Mouse (Mus musculus): ENCODE measurements around the gene Bco1. TPM values are rescaled to one million over a fixed set of nuclear protein-coding genes. Genes with fewer than 3 reads are reported as not detected.

Gene Bco1
- polyA plus RNA-seq, 1 experiment, result 1.4 TPM

- no peak for TF ChIP-seq CTCF (IDR thresholded peaks at IDR 0.05; ENCODE audit: extremely low read depth, insufficient read length, insufficient replicate concordance, low read depth, low read length)
- TF ChIP-seq POLR2A (IDR thresholded peaks at IDR 0.05; ENCODE audit: low read depth, low read length), result no peak
- Histone ChIP-seq H3K27me3 (ENCODE audit: control insufficient read depth, insufficient read depth, low read length) (no peaks in the 10 kb centered on the region), H3K27ac (ENCODE audit: insufficient read depth, low read depth, low read length) (no peak overlapping the region), H3K4me1 (ENCODE audit: control insufficient read depth, insufficient read depth, insufficient read length, low read length) (no peaks in the 10 kb centered on the region), H3K4me3 (ENCODE audit: low read depth, low read length) (no peak overlapping the region), H3K36me3 (ENCODE audit: control insufficient read depth, insufficient read depth, low read length) (no peaks in the 10 kb centered on the region)
- WGBS, result 64% methylated on average over 7 of the region's 7 CpGs
Measured at GRCm38 (mm10) chr8:117059021-117059420, 36.6 kb upstream of the Bco1 start.

- no peaks in the 10 kb centered on the region for H3K4me1 ChIP-seq (ENCODE audit: control insufficient read depth, insufficient read depth, insufficient read length, low read length)
- no peaks in the 10 kb centered on the region for H3K36me3 ChIP-seq (ENCODE audit: control insufficient read depth, insufficient read depth, low read length)
- H3K27ac ChIP-seq (ENCODE audit: insufficient read depth, low read depth, low read length), result no peak overlapping the region
- no peak overlapping the region for H3K4me3 ChIP-seq (ENCODE audit: low read depth, low read length)
- no peaks in the 10 kb centered on the region for H3K27me3 ChIP-seq (ENCODE audit: control insufficient read depth, insufficient read depth, low read length)
- WGBS, result 73% methylated on average over 13 of the region's 13 CpGs
- no peak for TF ChIP-seq CTCF (IDR thresholded peaks at IDR 0.05; ENCODE audit: extremely low read depth, insufficient read length, insufficient replicate concordance, low read depth, low read length)
- no peak for TF ChIP-seq POLR2A (IDR thresholded peaks at IDR 0.05; ENCODE audit: low read depth, low read length)
Measured at GRCm38 (mm10) chr8:117060306-117060705, 35.3 kb upstream of the Bco1 start.

DNA sequence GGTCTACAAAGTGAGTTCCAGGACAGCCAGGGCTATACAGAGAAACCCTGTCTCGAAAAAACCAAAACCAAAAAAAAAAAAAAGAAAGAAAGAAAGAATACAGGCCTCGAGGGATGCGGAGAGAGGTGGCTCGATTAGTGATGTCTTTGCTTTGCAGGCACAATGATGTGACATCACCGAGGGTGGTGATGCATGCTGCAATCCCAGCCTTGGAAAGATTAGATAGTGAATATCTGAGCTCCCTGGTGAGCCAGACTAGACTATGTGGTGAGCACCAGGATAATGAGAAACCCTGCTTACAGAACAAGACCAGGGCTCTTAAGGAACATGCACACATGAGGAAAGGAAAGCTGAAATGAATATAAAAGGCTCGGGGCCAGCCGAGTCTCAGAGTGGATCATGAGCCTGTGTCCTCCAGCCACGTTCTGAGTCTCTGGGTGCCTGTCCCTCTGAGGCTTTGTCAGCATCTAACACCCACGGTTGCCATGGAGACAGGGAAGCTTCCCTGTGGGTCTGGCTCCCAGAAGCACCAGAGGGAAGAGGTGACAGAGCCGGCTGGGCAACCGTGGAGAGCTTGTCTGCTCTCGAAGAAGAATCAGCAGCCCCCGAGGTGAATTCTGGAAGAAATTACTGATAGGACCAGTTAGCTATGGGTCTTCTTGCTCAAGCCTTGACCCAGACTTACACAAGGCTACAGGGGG is 34.3 kb upstream of the Bco1 start:
- Histone ChIP-seq H3K4me1 (ENCODE audit: control insufficient read depth, insufficient read depth, insufficient read length, low read length) (no peaks in the 10 kb centered on the region), H3K4me3 (ENCODE audit: low read depth, low read length) (no peak overlapping the region), H3K27me3 (ENCODE audit: control insufficient read depth, insufficient read depth, low read length) (0 out of 2 replicates have a peak, but pooled peaks cover 4% of the 10 kb centered on the region), H3K36me3 (ENCODE audit: control insufficient read depth, insufficient read depth, low read length) (no peaks in the 10 kb centered on the region), H3K27ac (ENCODE audit: insufficient read depth, low read depth, low read length) (no peak overlapping the region)
- TF ChIP-seq CTCF (IDR thresholded peaks at IDR 0.05; ENCODE audit: extremely low read depth, insufficient read length, insufficient replicate concordance, low read depth, low read length) (no peak), POLR2A (IDR thresholded peaks at IDR 0.05; ENCODE audit: low read depth, low read length) (no peak)
- WGBS, result 68% methylated on average over 13 of the region's 13 CpGs

DNA sequence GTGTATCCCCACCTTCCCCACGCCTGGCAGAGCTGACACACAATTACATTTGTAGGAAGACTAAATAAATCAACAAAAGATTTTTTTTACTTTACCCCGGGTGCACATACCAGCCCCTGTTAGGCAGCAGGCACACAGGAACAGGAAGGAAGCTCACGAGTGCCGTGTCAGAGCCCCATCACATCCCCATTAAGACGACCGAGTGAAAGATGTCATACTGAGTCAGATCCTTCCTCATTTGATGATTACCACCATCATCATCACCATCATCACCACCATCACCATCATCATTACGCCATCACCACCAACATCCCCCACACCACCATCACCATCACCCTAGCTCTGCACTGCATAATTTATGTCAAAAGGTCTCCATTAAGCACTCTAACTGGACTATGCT is 28.7 kb upstream of the Bco1 start:
- Histone ChIP-seq H3K36me3 (ENCODE audit: control insufficient read depth, insufficient read depth, low read length) (no peaks in the 10 kb centered on the region), H3K4me3 (ENCODE audit: low read depth, low read length) (no peak overlapping the region), H3K4me1 (ENCODE audit: control insufficient read depth, insufficient read depth, insufficient read length, low read length) (no peaks in the 10 kb centered on the region), H3K27ac (ENCODE audit: insufficient read depth, low read depth, low read length) (no peak overlapping the region), H3K27me3 (ENCODE audit: control insufficient read depth, insufficient read depth, low read length) (0 out of 2 replicates have a peak, but pooled peaks cover 4% of the 10 kb centered on the region)
- WGBS, result 70% methylated on average over 7 of the region's 7 CpGs
- TF ChIP-seq CTCF (IDR thresholded peaks at IDR 0.05; ENCODE audit: extremely low read depth, insufficient read length, insufficient replicate concordance, low read depth, low read length) (no peak), POLR2A (IDR thresholded peaks at IDR 0.05; ENCODE audit: low read depth, low read length) (no peak)

DNA sequence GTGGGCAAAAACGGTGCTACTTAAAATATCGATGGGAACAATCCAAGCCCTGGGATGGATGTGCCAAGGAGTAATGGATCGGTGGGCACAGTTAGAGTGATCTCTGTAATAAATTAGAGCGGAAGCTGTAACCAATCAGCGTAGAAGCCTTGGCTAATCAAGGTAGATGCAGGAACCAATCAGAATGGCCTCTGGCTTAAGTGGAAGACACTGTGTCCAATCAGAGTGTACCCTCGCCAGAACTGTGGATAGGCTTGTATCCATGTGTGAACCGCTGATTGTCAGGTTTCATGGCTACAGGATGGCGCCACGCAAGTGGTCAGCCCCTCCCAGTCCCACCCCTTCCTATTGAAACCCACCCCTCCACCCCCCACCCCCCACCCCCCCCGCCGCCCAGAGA is 28.3 kb upstream of the Bco1 start:
- H3K4me1 ChIP-seq (ENCODE audit: control insufficient read depth, insufficient read depth, insufficient read length, low read length), result no peaks in the 10 kb centered on the region
- H3K27ac ChIP-seq (ENCODE audit: insufficient read depth, low read depth, low read length), result no peak overlapping the region
- no peaks in the 10 kb centered on the region for H3K36me3 ChIP-seq (ENCODE audit: control insufficient read depth, insufficient read depth, low read length)
- H3K27me3 ChIP-seq (ENCODE audit: control insufficient read depth, insufficient read depth, low read length), result 0 out of 2 replicates have a peak, but pooled peaks cover 4% of the 10 kb centered on the region
- TF ChIP-seq CTCF (IDR thresholded peaks at IDR 0.05; ENCODE audit: extremely low read depth, insufficient read length, insufficient replicate concordance, low read depth, low read length), result no peak
- TF ChIP-seq POLR2A (IDR thresholded peaks at IDR 0.05; ENCODE audit: low read depth, low read length), result no peak
- H3K4me3 ChIP-seq (ENCODE audit: low read depth, low read length), result no peak overlapping the region
- WGBS, result 78% methylated on average over 11 of the region's 11 CpGs

DNA sequence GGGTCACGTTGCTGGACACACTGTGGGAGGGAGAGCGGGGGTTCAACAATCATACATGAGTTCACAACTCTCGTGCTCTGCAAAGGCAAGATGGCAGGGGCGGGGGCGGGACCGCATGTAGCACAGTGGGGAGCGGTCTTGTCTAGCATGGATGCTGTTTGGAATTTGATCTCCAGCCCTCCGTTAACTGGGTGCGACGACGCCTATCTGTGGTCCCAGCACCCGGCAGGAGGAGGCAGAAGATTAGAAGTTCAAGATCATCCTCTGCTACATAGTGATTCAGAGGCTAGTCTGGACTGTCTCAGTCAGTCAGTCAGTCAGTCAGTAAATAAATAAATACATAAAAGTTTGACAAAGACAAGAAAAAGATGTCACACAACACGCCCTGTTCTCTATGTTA is 27.4 kb upstream of the Bco1 start:
- Histone ChIP-seq H3K27me3 (ENCODE audit: control insufficient read depth, insufficient read depth, low read length) (0 out of 2 replicates have a peak, but pooled peaks cover 4% of the 10 kb centered on the region), H3K4me3 (ENCODE audit: low read depth, low read length) (no peak overlapping the region), H3K4me1 (ENCODE audit: control insufficient read depth, insufficient read depth, insufficient read length, low read length) (no peaks in the 10 kb centered on the region), H3K36me3 (ENCODE audit: control insufficient read depth, insufficient read depth, low read length) (no peaks in the 10 kb centered on the region), H3K27ac (ENCODE audit: insufficient read depth, low read depth, low read length) (no peak overlapping the region)
- TF ChIP-seq POLR2A (IDR thresholded peaks at IDR 0.05; ENCODE audit: low read depth, low read length), result no peak
- WGBS, result 61% methylated on average over 13 of the region's 13 CpGs

DNA sequence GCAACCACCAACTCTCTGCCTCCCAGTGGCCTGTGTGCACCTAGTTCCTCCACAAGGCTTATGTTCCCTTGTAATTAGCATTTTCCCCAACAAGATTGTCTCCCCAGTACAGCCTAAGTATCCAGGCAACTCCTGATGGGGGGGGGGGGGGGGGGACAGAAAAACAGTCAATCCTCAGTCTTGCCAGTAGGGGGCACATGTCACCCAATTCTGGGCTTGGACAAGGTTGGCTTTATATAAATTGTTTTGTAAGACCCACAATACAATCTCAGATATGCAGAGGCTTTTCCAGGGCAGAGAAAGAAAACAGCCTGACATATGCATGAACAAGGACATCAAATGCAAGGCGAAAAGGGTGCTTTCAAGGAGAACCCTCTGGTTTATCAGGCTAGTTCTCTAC is 25.9 kb upstream of the Bco1 start:
- Histone ChIP-seq H3K36me3 (ENCODE audit: control insufficient read depth, insufficient read depth, low read length) (no peaks in the 10 kb centered on the region), H3K4me3 (ENCODE audit: low read depth, low read length) (no peak overlapping the region), H3K4me1 (ENCODE audit: control insufficient read depth, insufficient read depth, insufficient read length, low read length) (no peaks in the 10 kb centered on the region), H3K27ac (ENCODE audit: insufficient read depth, low read depth, low read length) (no peak overlapping the region), H3K27me3 (ENCODE audit: control insufficient read depth, insufficient read depth, low read length) (0 out of 2 replicates have a peak, but pooled peaks cover 4% of the 10 kb centered on the region)
- TF ChIP-seq CTCF (IDR thresholded peaks at IDR 0.05; ENCODE audit: extremely low read depth, insufficient read length, insufficient replicate concordance, low read depth, low read length), result peak; percentile 34; the same call in 1 of the 2 replicates
- no peak for TF ChIP-seq POLR2A (IDR thresholded peaks at IDR 0.05; ENCODE audit: low read depth, low read length)
- 75% methylated on average over 1 of the region's 1 CpGs for WGBS

All from small intestine, adult 2 months (tissue).